17 mouse cellular contexts compared by ENCODE assay signal in genomic region chr7:113687566-113687965, GRCm38 (mm10).
DNase-seq lines count a peak whose midpoint lies in the region; ATAC-seq lines count a peak whose summit lies in the region.
"Had no signal": no experiment of that assay in that cellular context is flagged by ENCODE, and none has a peak within 500 bp of the region (broad histone marks: within the 10 kb centered on the region; RNA-seq: fewer than 3 reads in every experiment).

No protein-coding gene starts in this region.

- no peak overlapping the region for H3K9ac ChIP-seq in hindbrain, embryonic 12.5 days
- no peak overlapping the region for H3K9ac ChIP-seq in hindbrain, embryonic 16.5 days (ENCODE audit: low read depth, low read length)
- no peak overlapping the region for H3K9ac ChIP-seq in midbrain, embryonic 16.5 days (ENCODE audit: low read depth, low read length)
- H3K9ac ChIP-seq: embryonic facial prominence, embryonic 12.5 days; forebrain, embryonic 15.5 days; heart, embryonic 13.5 days; hindbrain, embryonic 13.5 days had no signal

- H3K4me1 ChIP-seq in hindbrain, embryonic 12.5 days, result peaks cover 16% of the 10 kb centered on the region
- H3K4me1 ChIP-seq in hindbrain, embryonic 16.5 days (ENCODE audit: control insufficient read depth, insufficient read depth, low read depth, low read length), result no peaks in the 10 kb centered on the region
- peaks cover 32% of the 10 kb centered on the region for H3K4me1 ChIP-seq in midbrain, embryonic 10.5 days
- H3K4me1 ChIP-seq in midbrain, embryonic 16.5 days (ENCODE audit: control insufficient read depth, insufficient read depth, low read length), result no peaks in the 10 kb centered on the region
- H3K4me1 ChIP-seq: forebrain, embryonic 15.5 days had no signal

- H3K4me2 ChIP-seq in hindbrain, embryonic 12.5 days (replicated peaks), result no peak overlapping the region
- no peak overlapping the region for H3K4me2 ChIP-seq in hindbrain, embryonic 16.5 days (ENCODE audit: low read length)
- no peak overlapping the region for H3K4me2 ChIP-seq in midbrain, embryonic 16.5 days (ENCODE audit: low read length)
- H3K4me2 ChIP-seq: embryonic facial prominence, embryonic 12.5 days; forebrain, embryonic 15.5 days; heart, embryonic 13.5 days; hindbrain, embryonic 13.5 days had no signal

- H3K27ac ChIP-seq in hindbrain, embryonic 12.5 days, result 0 out of 2 replicates have a peak overlapping the region, but pooled peaks have one; percentile 30
- H3K27ac ChIP-seq in hindbrain, embryonic 16.5 days (ENCODE audit: low read depth, low read length), result no peak overlapping the region
- H3K27ac ChIP-seq in midbrain, embryonic 10.5 days (replicated peaks), result peak overlapping the region; percentile 73
- H3K27ac ChIP-seq in midbrain, embryonic 16.5 days (ENCODE audit: low read length), result no peak overlapping the region
- H3K27ac ChIP-seq: embryonic facial prominence, embryonic 12.5 days; forebrain, embryonic 15.5 days; hindbrain, embryonic 13.5 days had no signal

- H3K4me3 ChIP-seq in hindbrain, embryonic 12.5 days, result no peak overlapping the region
- H3K4me3 ChIP-seq in hindbrain, embryonic 16.5 days (ENCODE audit: low read length), result no peak overlapping the region
- H3K4me3 ChIP-seq in midbrain, embryonic 10.5 days, result no peak overlapping the region
- no peak overlapping the region for H3K4me3 ChIP-seq in midbrain, embryonic 16.5 days (ENCODE audit: low read depth, low read length)
- H3K4me3 ChIP-seq: embryonic facial prominence, embryonic 12.5 days; forebrain, embryonic 15.5 days; heart, embryonic 13.5 days; hindbrain, embryonic 13.5 days had no signal

- ATAC-seq in hindbrain, embryonic 12.5 days (ENCODE audit: low FRiP score), result no peak
- no peak for ATAC-seq in hindbrain, embryonic 16.5 days
- ATAC-seq in midbrain, embryonic 16.5 days, result no peak
- 0 out of 2 replicates have a peak, but pooled peaks have one; percentile 22 for ATAC-seq in common myeloid progenitor, adult 5-6 weeks (replicated peaks; ENCODE audit: low read depth, poor library complexity, severe bottlenecking)
- peak; percentile 48 for ATAC-seq in granulocyte monocyte progenitor cell, adult 5-6 weeks (replicated peaks; ENCODE audit: poor library complexity, severe bottlenecking)
- ATAC-seq: forebrain, embryonic 15.5 days had no signal

- H3K9me3 ChIP-seq in hindbrain, embryonic 12.5 days (replicated peaks), result no peaks in the 10 kb centered on the region
- no peaks in the 10 kb centered on the region for H3K9me3 ChIP-seq in hindbrain, embryonic 16.5 days (ENCODE audit: control insufficient read depth, low read length)
- H3K9me3 ChIP-seq in midbrain, embryonic 10.5 days (replicated peaks), result no peaks in the 10 kb centered on the region
- H3K9me3 ChIP-seq in midbrain, embryonic 16.5 days (replicated peaks; ENCODE audit: control insufficient read depth, low read length, poor library complexity, severe bottlenecking), result no peaks in the 10 kb centered on the region
- H3K9me3 ChIP-seq: embryonic facial prominence, embryonic 12.5 days; forebrain, embryonic 15.5 days; heart, embryonic 13.5 days; hindbrain, embryonic 13.5 days had no signal

- no peaks in the 10 kb centered on the region for H3K27me3 ChIP-seq in hindbrain, embryonic 12.5 days
- H3K27me3 ChIP-seq in hindbrain, embryonic 16.5 days (replicated peaks; ENCODE audit: control insufficient read depth, insufficient read depth, low read length), result no peaks in the 10 kb centered on the region
- H3K27me3 ChIP-seq in midbrain, embryonic 10.5 days (ENCODE audit: low read depth, poor library complexity, severe bottlenecking), result no peaks in the 10 kb centered on the region
- no peaks in the 10 kb centered on the region for H3K27me3 ChIP-seq in midbrain, embryonic 16.5 days (ENCODE audit: control insufficient read depth, insufficient read depth, low read depth, low read length)
- H3K27me3 ChIP-seq: embryonic facial prominence, embryonic 12.5 days; forebrain, embryonic 15.5 days; heart, embryonic 13.5 days; hindbrain, embryonic 13.5 days had no signal

- 82% methylated on average over 6 of the region's 6 CpGs for WGBS in hindbrain, embryonic 12.5 days
- 83% methylated on average over 6 of the region's 6 CpGs for WGBS in hindbrain, embryonic 16.5 days
- 82% methylated on average over 6 of the region's 6 CpGs for WGBS in midbrain, embryonic 10.5 days
- 90% methylated on average over 6 of the region's 6 CpGs for WGBS in midbrain, embryonic 16.5 days

- no peak for DNase-seq in midbrain, embryonic 10.5 days (ENCODE audit: low spot score)
- DNase-seq in gastrocnemius, postnatal 10 days, result no peak
- DNase-seq: adrenal gland, adult 2 months; adrenal gland, postnatal 25 days; cerebellum, adult 18-20 months; cerebellum, adult 9-11 months; cerebellum, postnatal 36 days; heart, postnatal 36 days had no signal

- H3K36me3 ChIP-seq in hindbrain, embryonic 12.5 days, result no peaks in the 10 kb centered on the region
- H3K36me3 ChIP-seq in hindbrain, embryonic 16.5 days (ENCODE audit: control insufficient read depth, insufficient read depth, low read length), result no peaks in the 10 kb centered on the region
- no peaks in the 10 kb centered on the region for H3K36me3 ChIP-seq in midbrain, embryonic 10.5 days
- no peaks in the 10 kb centered on the region for H3K36me3 ChIP-seq in midbrain, embryonic 16.5 days (ENCODE audit: control insufficient read depth, insufficient read depth, low read length)
- H3K36me3 ChIP-seq: embryonic facial prominence, embryonic 12.5 days; forebrain, embryonic 15.5 days; heart, embryonic 13.5 days; hindbrain, embryonic 13.5 days had no signal

Comparison
In these comparisons a context has a peak if more than half of its experiments do, and no peak if none do; other contexts are left out.
1. H3K27ac ChIP-seq: peak in hindbrain, embryonic 12.5 days (single experiment) and midbrain, embryonic 10.5 days (single experiment); none in hindbrain, embryonic 16.5 days (single experiment) and midbrain, embryonic 16.5 days (single experiment).
2. ATAC-seq: peak in common myeloid progenitor, adult 5-6 weeks (single experiment) and granulocyte monocyte progenitor cell, adult 5-6 weeks (single experiment); none in hindbrain, embryonic 12.5 days (single experiment), hindbrain, embryonic 16.5 days (single experiment) and midbrain, embryonic 16.5 days (single experiment).